Mouse (Mus musculus) testis, adult 2 months (tissue): ENCODE measurements around the gene Adamts13.

Source experiments
- CTCF ChIP-seq: fragments of 200-500 bp; IDR thresholded peaks from 2 replicates; pipeline ENCODE4 v1.5.1; 2012; ENCODE audit warnings: low read depth, mild to moderate bottlenecking, inconsistent platforms, low read length, moderate library complexity; ENCODE audit not compliant: control insufficient read depth, insufficient read depth, insufficient replicate concordance
- POLR2A ChIP-seq: fragments of 200-500 bp; IDR thresholded peaks from 2 replicates; pipeline ENCODE4 v1.6.1; 2012; ENCODE audit warnings: low read depth, mild to moderate bottlenecking, inconsistent platforms, low read length, moderate library complexity; ENCODE audit not compliant: control insufficient read depth

DNA sequence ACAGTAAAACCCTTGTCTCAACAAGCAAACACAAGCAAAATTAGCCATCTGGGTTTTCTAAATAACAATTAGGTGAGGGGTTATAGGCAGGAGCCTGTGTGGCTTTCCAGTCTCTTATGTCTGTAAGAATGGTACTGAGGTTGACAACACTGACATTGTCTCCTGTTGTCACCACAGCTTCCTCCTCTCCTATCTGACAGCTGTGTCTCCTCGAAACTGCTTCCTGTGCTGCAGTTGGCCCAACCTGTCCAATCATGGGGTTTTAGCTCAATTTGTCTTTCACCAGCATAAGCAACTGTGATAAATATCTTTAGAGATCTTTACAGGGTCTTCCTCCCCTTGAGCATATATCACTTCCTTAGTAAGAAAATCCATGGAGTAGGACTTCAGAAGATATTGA, 36.8 kb upstream of the Adamts13 start:
- TF ChIP-seq CTCF = no peak
- TF ChIP-seq POLR2A = no peak
